In genomic region chr4:130878273-130879047, GRCm38 (mm10) we compare ENCODE assay signal across 8 mouse cellular contexts. TPM values are rescaled to one million over a fixed set of nuclear protein-coding genes. Genes with fewer than 3 reads are reported as not detected.
DNase-seq lines count a peak whose midpoint lies in the region; ATAC-seq and TF ChIP-seq lines count a peak whose summit lies in the region.

No protein-coding gene starts in this region.

- no peak for TF ChIP-seq POLR2A in ES-Bruce4 (IDR thresholded peaks at IDR 0.05; ENCODE audit: insufficient read depth, low read length)
- TF ChIP-seq POLR2A in thymus, adult 2 months (IDR thresholded peaks at IDR 0.05; ENCODE audit: control insufficient read depth, extremely low read depth, insufficient read depth, low read length, poor library complexity), result no peak

- peak; percentile 87 for DNase-seq in cerebellum, adult 11 months
- DNase-seq in forebrain, postnatal 0 days, result peak; percentile 92
- peak; percentile 95 for DNase-seq in heart, postnatal 4 days
- DNase-seq in layer of hippocampus, adult 2 months (ENCODE audit: low spot score in 2 of 2), result peak; percentile 87 to 95
- DNase-seq in ovary, adult 18-20 months (ENCODE audit: low spot score), result peak; percentile 62
- DNase-seq in thymus, adult 2 months, result peak; percentile 85

- peak; percentile 94 for ATAC-seq in forebrain, postnatal 0 days
- ATAC-seq in lung, embryonic 15.5 days (ENCODE audit: borderline replicate concordance, extremely low read depth, low FRiP score, low TSS enrichment), result peak; percentile 52

- peak overlapping the region; percentile 46 for H3K4me2 ChIP-seq in forebrain, postnatal 0 days (ENCODE audit: low read depth)
- peak overlapping the region; percentile 53 for H3K4me2 ChIP-seq in lung, embryonic 15.5 days

- TF ChIP-seq CTCF in ES-Bruce4 (IDR thresholded peaks at IDR 0.05; ENCODE audit: low read depth, low read length), result peak; percentile 76
- peak; percentile 90 for TF ChIP-seq CTCF in forebrain, postnatal 0 days (IDR thresholded peaks at IDR 0.05; ENCODE audit: low read depth)
- TF ChIP-seq CTCF in layer of hippocampus, adult 2 months (conservative IDR thresholded peaks at IDR 0.05), result peak; percentile 88
- TF ChIP-seq CTCF in thymus, adult 2 months (IDR thresholded peaks at IDR 0.05; ENCODE audit: borderline replicate concordance, control insufficient read depth, extremely low read depth, insufficient read depth, low read length, poor library complexity), result peak; percentile 69

- H3K27me3 ChIP-seq in ES-Bruce4 (ENCODE audit: control insufficient read depth, insufficient read depth, low read length, poor library complexity, severe bottlenecking), result no peaks in the 10 kb centered on the region
- H3K27me3 ChIP-seq in forebrain, postnatal 0 days (ENCODE audit: insufficient read depth, low read length), result no peaks in the 10 kb centered on the region
- H3K27me3 ChIP-seq in lung, embryonic 15.5 days, result peaks cover 23% of the 10 kb centered on the region; the same call in 1 of the 2 replicates
- H3K27me3 ChIP-seq in thymus, adult 2 months (ENCODE audit: control insufficient read depth, insufficient read depth, low read length), result no peaks in the 10 kb centered on the region

- H3K4me1 ChIP-seq in ES-Bruce4 (ENCODE audit: control insufficient read depth, insufficient read depth, low read length), result no peaks in the 10 kb centered on the region
- H3K4me1 ChIP-seq in forebrain, postnatal 0 days (ENCODE audit: insufficient read depth), result peaks cover 5% of the 10 kb centered on the region; the same call in 1 of the 2 replicates
- H3K4me1 ChIP-seq in lung, embryonic 15.5 days, result peaks cover 24% of the 10 kb centered on the region
- H3K4me1 ChIP-seq in thymus, adult 2 months (replicated peaks; ENCODE audit: control insufficient read depth, insufficient read depth, low read length), result no peaks in the 10 kb centered on the region

- 4% methylated on average over 21 of the region's 21 CpGs for WGBS in forebrain, postnatal 0 days
- WGBS in lung, embryonic 15.5 days, result 6% methylated on average over 20 of the region's 21 CpGs
- 17% methylated on average over 21 of the region's 21 CpGs for WGBS in thymus, adult 2 months

- H3K9ac ChIP-seq in ES-Bruce4 (ENCODE audit: low read depth, poor library complexity, severe bottlenecking), result no peak overlapping the region
- peak overlapping the region; percentile 29; the same call in 1 of the 2 replicates for H3K9ac ChIP-seq in forebrain, postnatal 0 days
- H3K9ac ChIP-seq in lung, embryonic 15.5 days, result no peak overlapping the region

- no peak for TF ChIP-seq EP300 in ES-Bruce4 (IDR thresholded peaks at IDR 0.05; ENCODE audit: insufficient read depth, low read depth, low read length)

- no peaks in the 10 kb centered on the region for H3K36me3 ChIP-seq in ES-Bruce4 (ENCODE audit: control insufficient read depth, insufficient read depth, low read length, poor library complexity, severe bottlenecking)
- H3K36me3 ChIP-seq in forebrain, postnatal 0 days (ENCODE audit: insufficient read depth), result no peaks in the 10 kb centered on the region
- H3K36me3 ChIP-seq in lung, embryonic 15.5 days, result no peaks in the 10 kb centered on the region
- no peaks in the 10 kb centered on the region for H3K36me3 ChIP-seq in thymus, adult 2 months (ENCODE audit: control insufficient read depth, insufficient read depth, low read length)

- H3K9me3 ChIP-seq in ES-Bruce4 (replicated peaks; ENCODE audit: control insufficient read depth, insufficient read depth, low read length, poor library complexity, severe bottlenecking), result no peaks in the 10 kb centered on the region
- no peaks in the 10 kb centered on the region for H3K9me3 ChIP-seq in forebrain, postnatal 0 days (ENCODE audit: low read length)
- H3K9me3 ChIP-seq in lung, embryonic 15.5 days, result no peaks in the 10 kb centered on the region

- no peak overlapping the region for H3K4me3 ChIP-seq in ES-Bruce4 (ENCODE audit: low read depth, low read length)
- H3K4me3 ChIP-seq in forebrain, postnatal 0 days (ENCODE audit: low read depth, low read length), result no peak overlapping the region
- peak overlapping the region; percentile 5; the same call in 1 of the 2 replicates for H3K4me3 ChIP-seq in layer of hippocampus, adult 2 months
- H3K4me3 ChIP-seq in lung, embryonic 15.5 days, result no peak overlapping the region
- no peak overlapping the region for H3K4me3 ChIP-seq in thymus, adult 2 months (ENCODE audit: control insufficient read depth, insufficient read depth, low read length)

- no peak overlapping the region for H3K27ac ChIP-seq in ES-Bruce4 (ENCODE audit: insufficient read depth, low read length)
- H3K27ac ChIP-seq in forebrain, postnatal 0 days (ENCODE audit: low read depth, low read length), result peak overlapping the region; percentile 37; the same call in 1 of the 2 replicates
- H3K27ac ChIP-seq in layer of hippocampus, adult 2 months, result peak overlapping the region; percentile 87
- peak overlapping the region; percentile 50; the same call in 1 of the 2 replicates for H3K27ac ChIP-seq in lung, embryonic 15.5 days
- H3K27ac ChIP-seq in thymus, adult 2 months (ENCODE audit: control insufficient read depth, insufficient read depth, low read length), result no peak overlapping the region

RNA-seq across cellular contexts. Expression of gene Laptm5, which starts 34.5 kb away (rescaled TPM):
- 30.2 and 35.4 TPM in 2 replicates for polyA plus RNA-seq in ES-Bruce4 (2011; ENCODE audit: insufficient read depth, insufficient read length, low read depth, missing spikeins)
- total RNA-seq in forebrain, postnatal 0 days (2014; rRNA removed), result 17.5 and 25.5 TPM in 2 replicates
- 30.2 and 34.3 TPM in 2 replicates for polyA plus RNA-seq in forebrain, postnatal 0 days (2015; fragmentation: Nextera tagmentation; extraction: Ambion mirVana)
- 10 to 100 TPM; 10.1 to 13.4 TPM for total RNA-seq in heart, postnatal 4 days (2021)
- total RNA-seq in layer of hippocampus, adult 2 months (2021), result 10 to 100 TPM; 33.9 to 34.0 TPM
- 37.8 and 45.5 TPM in 2 replicates for polyA plus RNA-seq in lung, embryonic 15.5 days (2015; fragmentation: Nextera tagmentation; extraction: Ambion mirVana)
- 1,867 and 1,969 TPM in 2 replicates for polyA plus RNA-seq in thymus, adult 2 months (2012; rRNA removed)

Comparison
In these comparisons a context has a peak if more than half of its experiments do, and no peak if none do; other contexts are left out.
1. H3K27ac ChIP-seq: peak in forebrain, postnatal 0 days (single experiment), layer of hippocampus, adult 2 months (single experiment) and lung, embryonic 15.5 days (single experiment); none in ES-Bruce4 (single experiment) and thymus, adult 2 months (single experiment).
2. RNA of gene Laptm5, which starts 34.5 kb away (polyA plus RNA-seq): 1,867 to 1,969 TPM in thymus, adult 2 months; 37.8 to 45.5 TPM in lung, embryonic 15.5 days, 30.2 to 34.3 TPM in forebrain, postnatal 0 days and 30.2 to 35.4 TPM in ES-Bruce4; every median in the first group is over 10 times any median in the second.
3. Peak in every context shown above with its lines, with median percentiles within 50 percentile points of each other: CTCF ChIP-seq and DNase-seq.